Mouse (Mus musculus) kidney, adult 2 months (tissue): Measurements from ENCODE around the gene Gbp9. TPM values are rescaled to one million over a fixed set of nuclear protein-coding genes. Genes with fewer than 3 reads are reported as not detected.
"Not testable (repeated sequence)": the region's sequence is repeated elsewhere in the genome, so short reads cannot be mapped to it uniquely, and the experiment has no call there.

ENCODE experiments used
- DNase-seq: peaks from one replicate; pipeline ENCODE4 v3.0.0; 2021
- H3K27ac ChIP-seq: fragments of 200-500 bp; 2 replicates; pipeline ENCODE4 v1.5.1; 2012; ENCODE audit warnings: low read depth, low read length, control low read depth, inconsistent platforms; ENCODE audit not compliant: insufficient read depth
- H3K27me3 ChIP-seq: fragments of 200-500 bp; replicated peaks from 2 replicates; pipeline ENCODE4 v1.6.1; 2012; ENCODE audit warnings: mild to moderate bottlenecking, moderate library complexity, low read length, inconsistent platforms; ENCODE audit not compliant: control insufficient read depth, insufficient read depth
- H3K36me3 ChIP-seq: fragments of 200-500 bp; 2 replicates; pipeline ENCODE4 v1.6.1; 2012; ENCODE audit warnings: mild to moderate bottlenecking, moderate library complexity, low read length, inconsistent platforms; ENCODE audit not compliant: control insufficient read depth, insufficient read depth
- H3K4me1 ChIP-seq: fragments of 200-500 bp; 2 replicates; pipeline ENCODE4 v1.6.1; 2011; ENCODE audit warnings: low read length; ENCODE audit not compliant: control insufficient read depth, insufficient read depth
- H3K4me3 ChIP-seq: fragments of 200-500 bp; 2 replicates; pipeline ENCODE4 v1.5.1; 2011; ENCODE audit warnings: mild to moderate bottlenecking, low read depth, low read length, control low read depth; ENCODE audit not compliant: insufficient read depth
- CTCF ChIP-seq: fragments of 200-500 bp; conservative IDR thresholded peaks from 2 replicates; pipeline ENCODE4 v1.5.1; 2011; ENCODE audit warnings: low read depth, mild to moderate bottlenecking, control low read depth, low read length, moderate library complexity, mixed read lengths; ENCODE audit not compliant: insufficient read depth, insufficient read length
- POLR2A ChIP-seq: fragments of 200-500 bp; IDR thresholded peaks from one replicate; pipeline ENCODE4 v1.6.1; 2011; ENCODE audit warnings: low read depth, low read length, control low read depth
- WGBS: fragments of 180-500 bp; shearing (Covaris S2); methylation state at CpG from one replicate; pipeline ENCODE4 v1.1.7; 2018; 5-methylcytosine and 5-hydroxymethylcytosine counted together
- polyA plus RNA-seq: library from polyadenylated mRNA; depleted of rRNA; stranded (reverse); fragments of >200 nt; gene quantifications from 2 replicates; pipeline ENCODE4 v1.2.3, GENCODE M21; 2012

The Gbp9 gene
- polyA plus RNA-seq, 1 experiment = 5.4 TPM

DNA sequence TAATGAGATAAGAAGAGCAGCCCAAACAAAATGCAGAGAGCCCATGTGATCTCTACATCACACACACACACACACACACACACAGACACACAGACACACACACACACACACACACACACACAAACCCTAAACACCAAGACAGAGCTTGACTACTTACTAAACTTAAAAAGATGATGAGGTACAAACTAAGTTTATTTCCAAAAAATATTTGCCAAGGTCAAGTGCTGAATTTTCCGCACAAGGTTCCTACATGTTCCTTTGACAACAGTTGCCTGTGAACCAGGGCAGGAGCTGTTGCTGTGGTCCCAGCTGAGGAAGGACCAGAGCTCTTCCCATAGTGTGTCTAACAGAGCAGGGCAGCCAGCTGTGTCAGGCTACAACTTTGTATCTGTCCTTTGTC, 433 bp downstream of the Gbp9 start:
- DNase-seq = no peak
- Histone ChIP-seq H3K4me3 (peak overlapping the region; percentile 47; the same call in 1 of the 2 replicates), H3K36me3 (no peaks in the 10 kb centered on the region), H3K4me1 (no peaks in the 10 kb centered on the region), H3K27ac (0 out of 2 replicates have a peak overlapping the region, but pooled peaks have one; percentile 34), H3K27me3 (no peaks in the 10 kb centered on the region)
- TF ChIP-seq POLR2A (no peak), CTCF (no peak)
- 80% methylated on average over 1 of the region's 1 CpGs for WGBS

- not testable (repeated sequence) for H3K4me3 ChIP-seq, H3K4me1 ChIP-seq, H3K36me3 ChIP-seq, H3K27ac ChIP-seq, H3K27me3 ChIP-seq
- WGBS = 63% methylated on average over 3 of the region's 3 CpGs
- DNase-seq = peak; percentile 45
Measured at GRCm38 (mm10) chr5:105136706-105137304, 2.5 kb downstream of the Gbp9 start.

DNA sequence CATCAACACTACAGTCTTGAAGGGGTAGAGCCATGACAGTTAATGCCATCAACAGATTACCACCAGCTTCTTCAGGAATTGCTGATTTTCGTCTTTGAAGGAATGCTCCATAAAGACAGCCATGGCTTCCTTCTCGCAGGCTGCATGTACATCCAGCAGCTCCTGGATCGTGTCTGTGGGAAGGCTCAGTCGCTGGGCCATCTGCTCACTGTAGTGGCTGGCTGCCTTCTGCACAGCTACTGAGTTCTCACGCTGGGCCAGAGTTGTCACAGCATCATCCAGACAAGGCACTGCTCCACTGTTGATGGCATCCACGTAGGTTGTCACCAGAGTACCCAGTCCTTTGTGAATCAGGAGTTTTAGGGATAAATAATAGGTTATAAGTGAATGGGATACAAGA, 17.6 kb downstream of the Gbp9 start:
- DNase-seq, H3K27ac ChIP-seq, H3K4me1 ChIP-seq, H3K4me3 ChIP-seq, H3K36me3 ChIP-seq, H3K27me3 ChIP-seq: not testable (repeated sequence)
- WGBS = 85% methylated on average over 6 of the region's 6 CpGs

- 82% methylated on average over 2 of the region's 2 CpGs for WGBS
- Histone ChIP-seq H3K4me3 (no peak overlapping the region), H3K36me3 (no peaks in the 10 kb centered on the region), H3K27ac (no peak overlapping the region), H3K27me3 (no peaks in the 10 kb centered on the region), H3K4me1 (no peaks in the 10 kb centered on the region)
- peak; percentile 10 for DNase-seq
- no peak for TF ChIP-seq CTCF
- no peak for TF ChIP-seq POLR2A
Measured at GRCm38 (mm10) chr5:105115740-105116139, 23.6 kb downstream of the Gbp9 start.

DNA sequence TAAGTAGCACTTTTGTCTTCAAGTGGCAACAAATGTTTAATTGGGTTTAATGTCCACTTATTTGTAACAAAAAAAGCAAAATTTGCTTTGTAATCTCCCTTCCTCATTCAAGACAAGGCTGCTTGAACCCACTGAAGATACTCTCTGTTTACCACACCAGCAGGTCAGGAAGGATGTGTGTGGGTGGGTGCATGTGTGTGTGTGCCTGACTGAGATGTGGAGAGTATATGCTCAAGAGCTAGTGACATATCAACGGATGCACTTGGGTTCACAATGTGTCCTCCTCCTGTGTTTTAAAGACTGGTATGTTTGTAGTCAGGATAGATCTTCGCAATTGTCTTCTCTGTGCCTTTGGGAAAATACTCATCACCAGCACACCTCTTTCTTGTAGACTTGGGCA, 24.6 kb downstream of the Gbp9 start:
- no peaks in the 10 kb centered on the region for H3K36me3 ChIP-seq
- TF ChIP-seq CTCF (no peak), POLR2A (no peak)

GRCm38 (mm10) chr5:105113656-105114055, 25.7 kb downstream of the Gbp9 start:
- Histone ChIP-seq H3K36me3 (no peaks in the 10 kb centered on the region), H3K27me3 (no peaks in the 10 kb centered on the region), H3K27ac (no peak overlapping the region), H3K4me3 (no peak overlapping the region), H3K4me1 (no peaks in the 10 kb centered on the region)
- TF ChIP-seq CTCF (no peak), POLR2A (no peak)
- 95% methylated on average over 5 of the region's 5 CpGs for WGBS
- DNase-seq = no peak

More for the DNA sequence above, 24.6 kb downstream of the Gbp9 start:
- no peak for DNase-seq
- 82% methylated on average over 2 of the region's 2 CpGs for WGBS
- no peaks in the 10 kb centered on the region for H3K27me3 ChIP-seq
- no peaks in the 10 kb centered on the region for H3K4me1 ChIP-seq
- no peak overlapping the region for H3K4me3 ChIP-seq
- no peak overlapping the region for H3K27ac ChIP-seq

DNA sequence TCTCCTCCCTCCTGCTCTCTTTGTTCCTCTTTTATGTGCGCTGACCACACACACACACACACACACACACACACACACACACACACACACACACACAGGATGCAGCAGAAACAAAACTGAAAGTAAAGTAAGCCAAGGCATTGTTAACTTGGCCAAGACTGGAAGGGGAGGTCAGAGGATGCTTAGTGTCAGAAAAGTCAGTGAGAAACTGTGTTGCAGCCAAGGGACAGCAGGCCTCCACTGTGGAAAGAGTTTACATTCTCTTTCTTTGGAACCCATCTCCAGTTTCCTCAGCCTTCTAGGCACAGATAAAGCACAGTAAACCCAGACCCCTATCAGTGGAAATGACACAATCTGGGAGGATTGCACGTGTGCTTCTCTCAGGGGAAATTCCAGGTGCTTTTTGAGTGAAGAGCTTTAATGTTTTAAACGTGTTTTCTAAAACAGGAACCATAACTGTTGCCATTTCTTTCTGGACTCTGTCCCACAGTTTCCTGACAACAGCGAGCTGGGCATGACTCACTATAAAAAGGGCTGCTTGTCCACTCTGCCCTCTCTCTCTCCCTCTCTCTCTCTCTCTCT, 29.0 kb downstream of the Gbp9 start:
- H3K27ac ChIP-seq = peak overlapping the region; percentile 78
- H3K4me3 ChIP-seq = not testable (repeated sequence)

GRCm38 (mm10) chr5:105109775-105110174, 29.6 kb downstream of the Gbp9 start:
- peak overlapping the region; percentile 34 for H3K4me3 ChIP-seq
- peak overlapping the region; percentile 52; the same call in 1 of the 2 replicates for H3K27ac ChIP-seq
- H3K4me1 ChIP-seq, H3K27me3 ChIP-seq, H3K36me3 ChIP-seq: not testable (repeated sequence)
- 19% methylated on average over 1 of the region's 1 CpGs for WGBS
- peak; percentile 4 for DNase-seq

More for the DNA sequence above, 29.0 kb downstream of the Gbp9 start:
- not testable (repeated sequence) for H3K4me1 ChIP-seq, H3K36me3 ChIP-seq, H3K27me3 ChIP-seq
- 13% methylated on average over 4 of the region's 4 CpGs for WGBS
- DNase-seq = peak; percentile 87

DNA sequence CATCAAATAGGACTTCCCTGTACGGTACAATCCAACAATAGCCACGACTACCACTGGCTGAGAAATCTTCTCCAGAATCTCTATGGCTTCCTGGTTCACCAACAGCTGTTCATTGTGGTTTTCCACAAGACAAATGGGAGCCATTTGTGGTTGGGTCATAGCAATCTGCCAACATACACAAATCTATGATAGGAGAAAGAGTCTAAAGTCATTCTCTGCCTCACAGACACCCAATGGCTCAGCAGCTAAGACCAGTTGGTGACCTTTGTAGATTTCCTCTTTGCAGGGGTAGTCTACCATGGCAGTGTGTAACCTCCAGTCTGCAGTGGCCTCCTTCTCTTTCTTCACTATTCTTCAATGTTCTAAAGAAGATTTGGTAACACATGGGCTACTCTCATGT, 33.6 kb downstream of the Gbp9 start:
- not testable (repeated sequence) for H3K27ac ChIP-seq, H3K27me3 ChIP-seq, H3K36me3 ChIP-seq, H3K4me3 ChIP-seq, DNase-seq, H3K4me1 ChIP-seq
- WGBS = 74% methylated on average over 2 of the region's 2 CpGs
